Mouse (Mus musculus) cerebellum, adult 2 months (tissue): ENCODE data around the gene Zc3h12b.

Experiments used
- CTCF ChIP-seq: fragments of 200-500 bp; IDR thresholded peaks from 2 replicates; pipeline ENCODE4 v1.5.1; 2011; ENCODE audit warnings: low read depth, mild to moderate bottlenecking, control low read depth, low read length, moderate library complexity, borderline replicate concordance; ENCODE audit not compliant: insufficient read depth
- POLR2A ChIP-seq: fragments of 200-500 bp; IDR thresholded peaks from 2 replicates; pipeline ENCODE4 v1.6.1; 2011; ENCODE audit warnings: low read length, control low read depth, borderline replicate concordance; ENCODE audit not compliant: insufficient read depth

DNA sequence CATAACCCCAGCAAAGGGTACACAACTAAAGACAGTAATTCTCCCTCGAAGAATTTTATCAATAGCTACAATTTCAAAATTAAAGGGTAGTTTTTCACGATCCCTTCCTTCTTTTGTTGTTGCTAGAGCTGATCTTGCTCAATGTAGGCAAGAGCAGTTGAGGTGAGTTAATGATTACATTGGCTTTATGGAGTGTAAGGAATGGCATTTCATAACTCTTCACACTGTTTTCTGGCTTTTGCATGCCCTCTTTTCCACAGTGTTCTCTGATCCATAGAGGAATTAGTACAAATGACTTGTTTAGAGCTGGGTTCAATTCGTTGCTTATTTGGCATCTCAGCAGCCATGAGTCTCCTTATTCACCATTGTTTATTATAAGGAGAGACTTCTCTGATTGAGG is 84.4 kb downstream of the Zc3h12b start:
- TF ChIP-seq POLR2A (no peak), CTCF (no peak)
